Mouse (Mus musculus): Measurements from ENCODE around the gene Lpcat2b. TPM values are rescaled to one million over a fixed set of nuclear protein-coding genes. Genes with fewer than 3 reads are reported as not detected.

Gene Lpcat2b
- polyA plus RNA-seq, 1 experiment from 2014 or later: not detected

GRCm38 (mm10) chr5:107449620-107450019, 18.3 kb downstream of the Lpcat2b start:
- H3K27me3 ChIP-seq (replicated peaks): no peaks in the 10 kb centered on the region
- H3K4me2 ChIP-seq: no peak overlapping the region
- H3K9ac ChIP-seq: no peak overlapping the region
- no peaks in the 10 kb centered on the region for H3K36me3 ChIP-seq
- no peaks in the 10 kb centered on the region for H3K4me1 ChIP-seq
- 86% methylated on average over 5 of the region's 5 CpGs for WGBS
- no peaks in the 10 kb centered on the region for H3K9me3 ChIP-seq
- no peak overlapping the region for H3K4me3 ChIP-seq (replicated peaks)
- no peak overlapping the region for H3K27ac ChIP-seq
- no peak for ATAC-seq (ENCODE audit: insufficient read depth, low FRiP score, low read depth)

GRCm38 (mm10) chr5:107450299-107450698, 18.9 kb downstream of the Lpcat2b start:
- ATAC-seq (ENCODE audit: insufficient read depth, low FRiP score, low read depth): no peak
- WGBS: 89% methylated on average over 5 of the region's 5 CpGs
- Histone ChIP-seq H3K9ac (no peak overlapping the region), H3K4me3 (replicated peaks) (no peak overlapping the region), H3K9me3 (no peaks in the 10 kb centered on the region), H3K4me1 (no peaks in the 10 kb centered on the region), H3K27ac (no peak overlapping the region), H3K4me2 (no peak overlapping the region), H3K27me3 (replicated peaks) (no peaks in the 10 kb centered on the region), H3K36me3 (no peaks in the 10 kb centered on the region)

- no peaks in the 10 kb centered on the region for H3K36me3 ChIP-seq
- no peak overlapping the region for H3K27ac ChIP-seq
- no peaks in the 10 kb centered on the region for H3K9me3 ChIP-seq
- no peaks in the 10 kb centered on the region for H3K27me3 ChIP-seq (replicated peaks)
- 90% methylated on average over 4 of the region's 4 CpGs for WGBS
- H3K4me3 ChIP-seq (replicated peaks): no peak overlapping the region
- no peak overlapping the region for H3K4me2 ChIP-seq
- H3K4me1 ChIP-seq: no peaks in the 10 kb centered on the region
- ATAC-seq (ENCODE audit: insufficient read depth, low FRiP score, low read depth): no peak
- no peak overlapping the region for H3K9ac ChIP-seq
Observed at GRCm38 (mm10) chr5:107462147-107463076, 31.1 kb downstream of the Lpcat2b start.

- no peak overlapping the region for H3K9ac ChIP-seq
- no peak overlapping the region for H3K4me3 ChIP-seq (replicated peaks)
- H3K27me3 ChIP-seq (replicated peaks): no peaks in the 10 kb centered on the region
- 61% methylated on average over 5 of the region's 5 CpGs for WGBS
- H3K4me2 ChIP-seq: no peak overlapping the region
- H3K27ac ChIP-seq: no peak overlapping the region
- H3K36me3 ChIP-seq: no peaks in the 10 kb centered on the region
- ATAC-seq (ENCODE audit: insufficient read depth, low FRiP score, low read depth): no peak
- H3K4me1 ChIP-seq: no peaks in the 10 kb centered on the region
- H3K9me3 ChIP-seq: no peaks in the 10 kb centered on the region
Observed at GRCm38 (mm10) chr5:107466501-107466900, 35.2 kb downstream of the Lpcat2b start.

- no peaks in the 10 kb centered on the region for H3K36me3 ChIP-seq
- H3K27me3 ChIP-seq (replicated peaks): no peaks in the 10 kb centered on the region
- no peak overlapping the region for H3K9ac ChIP-seq
- H3K27ac ChIP-seq: no peak overlapping the region
- no peak overlapping the region for H3K4me2 ChIP-seq
- ATAC-seq (ENCODE audit: insufficient read depth, low FRiP score, low read depth): no peak
- H3K9me3 ChIP-seq: no peaks in the 10 kb centered on the region
- no peak overlapping the region for H3K4me3 ChIP-seq (replicated peaks)
- H3K4me1 ChIP-seq: no peaks in the 10 kb centered on the region
- 79% methylated on average over 4 of the region's 4 CpGs for WGBS
Observed at GRCm38 (mm10) chr5:107467098-107467497, 35.7 kb downstream of the Lpcat2b start.

- Histone ChIP-seq H3K27ac (no peak overlapping the region), H3K4me3 (replicated peaks) (no peak overlapping the region), H3K4me1 (no peaks in the 10 kb centered on the region), H3K27me3 (replicated peaks) (no peaks in the 10 kb centered on the region), H3K9ac (no peak overlapping the region), H3K4me2 (no peak overlapping the region), H3K9me3 (no peaks in the 10 kb centered on the region), H3K36me3 (no peaks in the 10 kb centered on the region)
- 71% methylated on average over 10 of the region's 10 CpGs for whole genome bisulfite sequencing
- peak; percentile 70; the same call in 1 of the 2 replicates for ATAC-seq (ENCODE audit: insufficient read depth, low FRiP score, low read depth)
Observed at GRCm38 (mm10) chr5:107470600-107471329, 39.4 kb downstream of the Lpcat2b start.

GRCm38 (mm10) chr5:107480194-107480593, 48.8 kb downstream of the Lpcat2b start:
- Histone ChIP-seq H3K4me1 (no peaks in the 10 kb centered on the region), H3K9ac (no peak overlapping the region), H3K9me3 (no peaks in the 10 kb centered on the region), H3K27me3 (replicated peaks) (no peaks in the 10 kb centered on the region), H3K4me2 (no peak overlapping the region), H3K4me3 (replicated peaks) (no peak overlapping the region), H3K36me3 (no peaks in the 10 kb centered on the region), H3K27ac (no peak overlapping the region)
- 84% methylated on average over 2 of the region's 2 CpGs for WGBS
- ATAC-seq (ENCODE audit: insufficient read depth, low FRiP score, low read depth): no peak

Other genes with a start within 250 kb of the Lpcat2b start
- gene Tgfbr3, start 141.9 kb upstream of the Lpcat2b start, polyA plus RNA-seq (2015; fragmentation: Nextera tagmentation; extraction: Ambion mirVana): 20.3 and 24.2 TPM in 2 replicates
- gene Brdt, start 100.4 kb upstream of the Lpcat2b start, polyA plus RNA-seq (2015; fragmentation: Nextera tagmentation; extraction: Ambion mirVana): 1.6 and 1.7 TPM in 2 replicates
- 1.0 and 1.6 TPM in 2 replicates for gene Ephx4, start 28.8 kb upstream of the Lpcat2b start, polyA plus RNA-seq (2015; fragmentation: Nextera tagmentation; extraction: Ambion mirVana)
- gene Btbd8, start 6.4 kb downstream of the Lpcat2b start, polyA plus RNA-seq (2015; fragmentation: Nextera tagmentation; extraction: Ambion mirVana): 4.5 and 4.7 TPM in 2 replicates
- gene Gm42669, start 76.1 kb downstream of the Lpcat2b start, polyA plus RNA-seq (2015; fragmentation: Nextera tagmentation; extraction: Ambion mirVana): 0.32 and 0.57 TPM in 2 replicates
- gene 1700028K03Rik, start 103.2 kb downstream of the Lpcat2b start, polyA plus RNA-seq (2015; fragmentation: Nextera tagmentation; extraction: Ambion mirVana): 0.05 and 0.12 TPM in 2 replicates
- 16.3 and 17.5 TPM in 2 replicates for gene Rpap2, start 165.8 kb downstream of the Lpcat2b start, polyA plus RNA-seq (2015; fragmentation: Nextera tagmentation; extraction: Ambion mirVana)
- 26.1 and 27.5 TPM in 2 replicates for gene Glmn, start 166.3 kb downstream of the Lpcat2b start, polyA plus RNA-seq (2015; fragmentation: Nextera tagmentation; extraction: Ambion mirVana)